Mouse (Mus musculus): ENCODE measurements around the gene Il7r. TPM values are rescaled to one million over a fixed set of nuclear protein-coding genes. Genes with fewer than 3 reads are reported as not detected.

Gene Il7r
- polyA plus RNA-seq (2017; shearing (Covaris generic)), result 808 TPM

GRCm38 (mm10) chr15:9530076-9530475 is at the start of gene Il7r:
Gene Il7r, minus strand, starts transcription at chr15:9530176.

Other genes with a start within 250 kb of the Il7r start
- gene Ugt3a2, start 194.6 kb downstream of the Il7r start, polyA plus RNA-seq (2017; shearing (Covaris generic)), result not detected
- 2.0 TPM for gene Capsl, start 94.1 kb downstream of the Il7r start, polyA plus RNA-seq (2017; shearing (Covaris generic))
- gene Spef2, start 218.7 kb upstream of the Il7r start, polyA plus RNA-seq (2017; shearing (Covaris generic)), result 3.3 TPM

Data from effector memory CD4-positive, alpha-beta T cell, adult 5 months (primary cell).